Mouse (Mus musculus): ENCODE data around the gene St6galnac3.

GRCm38 (mm10) chr3:153720922-153721321 lies 4.1 kb downstream of the St6galnac3 start:
- TF ChIP-seq SMC3 (IDR thresholded peaks at IDR 0.05; ENCODE audit: low read depth, low read length) = no peak
- no peak for TF ChIP-seq UBTF (IDR thresholded peaks at IDR 0.05; ENCODE audit: low read depth, low read length)

Measured in CH12.LX (cell line).